Mouse (Mus musculus) intestine, embryonic 14.5 days (tissue): ENCODE measurements at regions not wholly inside any gene's neighbourhood (a gene's known extent, or its start where the extent isn't known, plus 50 kb on each side); places are given as distances from the start of the nearest gene placed in this dataset.

Experiments used
- ATAC-seq: fragments of 200-750 bp; cut with Nextera tagmentation; replicated peaks from 2 replicates; pipeline ENCODE4 v1.8.0; 2017; ENCODE audit warnings: low read depth, moderate number of reproducible peaks, moderate TSS enrichment, moderate library complexity; ENCODE audit not compliant: low FRiP score, low TSS enrichment
- DNase-seq: peaks from one replicate; pipeline ENCODE4 v3.0.0-alpha.2; 2018; ENCODE audit warnings: low spot score
- H3K27ac ChIP-seq: fragments of 300-500 bp; sonication (generic); 2 replicates; pipeline ENCODE4 v1.5.1; 2014; ENCODE audit warnings: low read depth, mild to moderate bottlenecking, control low read depth
- H3K27me3 ChIP-seq: fragments of 300-500 bp; sonication (generic); replicated peaks from 2 replicates; pipeline ENCODE4 v1.6.1; 2014; ENCODE audit warnings: low read length, control low read depth; ENCODE audit not compliant: control insufficient read depth, insufficient read depth
- H3K36me3 ChIP-seq: fragments of 300-500 bp; sonication (generic); 2 replicates; pipeline ENCODE4 v1.6.1; 2014; ENCODE audit warnings: low read length, control low read depth; ENCODE audit not compliant: control insufficient read depth, insufficient read depth
- H3K4me1 ChIP-seq: fragments of 300-500 bp; sonication (generic); replicated peaks from 2 replicates; pipeline ENCODE4 v1.6.1; 2014; ENCODE audit warnings: low read length, control low read depth, mixed read lengths; ENCODE audit not compliant: control insufficient read depth, insufficient read depth
- H3K4me2 ChIP-seq: fragments of 300-500 bp; sonication (generic); 2 replicates; pipeline ENCODE4 v1.6.1; 2014; ENCODE audit warnings: low read length
- H3K4me3 ChIP-seq: fragments of 300-500 bp; sonication (generic); 2 replicates; pipeline ENCODE4 v1.5.1; 2014; ENCODE audit warnings: low read depth, low read length, control low read depth, mixed read lengths
- H3K9ac ChIP-seq: fragments of 300-500 bp; sonication (generic); 2 replicates; pipeline ENCODE4 v1.6.1; 2014; ENCODE audit warnings: mild to moderate bottlenecking, low read length
- H3K9me3 ChIP-seq: fragments of 300-500 bp; sonication (generic); 2 replicates; pipeline ENCODE4 v1.6.1; 2016; ENCODE audit warnings: low read length, control low read depth; ENCODE audit not compliant: control insufficient read depth
- WGBS: fragments of 180-500 bp; shearing (Covaris S2); extraction: QIAGEN DNeasy Blood & Tissue Kit; methylation state at CpG from one replicate; pipeline ENCODE4 v1.1.7; 2014; 5-methylcytosine and 5-hydroxymethylcytosine counted together

DNA sequence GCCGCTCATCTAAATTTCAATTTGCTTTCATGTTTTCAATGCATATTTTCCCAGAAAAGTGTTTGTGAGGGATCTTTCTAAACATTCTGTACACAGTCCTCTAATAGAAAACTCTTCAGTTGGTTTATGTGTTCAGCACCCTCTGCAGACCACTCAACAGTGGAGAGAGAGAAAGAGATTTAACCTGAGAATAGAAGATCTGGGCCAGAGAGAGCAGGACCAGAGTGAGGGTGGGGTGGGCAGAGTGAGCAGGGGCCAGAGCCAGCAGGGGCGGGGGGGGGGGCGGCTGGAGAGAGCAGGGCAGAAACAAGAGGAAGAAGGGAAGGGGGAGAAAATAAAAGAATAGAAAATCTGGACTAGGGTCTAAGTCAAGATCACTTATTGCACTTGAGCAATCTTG lies 318.7 kb downstream of the Lmo7 start:
- no peak overlapping the region for H3K4me2 ChIP-seq
- H3K9me3 ChIP-seq = no peaks in the 10 kb centered on the region
- no peak overlapping the region for H3K9ac ChIP-seq
- H3K4me1 ChIP-seq = no peaks in the 10 kb centered on the region
- 61% methylated on average over 2 of the region's 3 CpGs for WGBS
- H3K36me3 ChIP-seq = no peaks in the 10 kb centered on the region
- no peak overlapping the region for H3K27ac ChIP-seq
- ATAC-seq (no peak), DNase-seq (no peak)
- no peaks in the 10 kb centered on the region for H3K27me3 ChIP-seq
- H3K4me3 ChIP-seq = no peak overlapping the region

DNA sequence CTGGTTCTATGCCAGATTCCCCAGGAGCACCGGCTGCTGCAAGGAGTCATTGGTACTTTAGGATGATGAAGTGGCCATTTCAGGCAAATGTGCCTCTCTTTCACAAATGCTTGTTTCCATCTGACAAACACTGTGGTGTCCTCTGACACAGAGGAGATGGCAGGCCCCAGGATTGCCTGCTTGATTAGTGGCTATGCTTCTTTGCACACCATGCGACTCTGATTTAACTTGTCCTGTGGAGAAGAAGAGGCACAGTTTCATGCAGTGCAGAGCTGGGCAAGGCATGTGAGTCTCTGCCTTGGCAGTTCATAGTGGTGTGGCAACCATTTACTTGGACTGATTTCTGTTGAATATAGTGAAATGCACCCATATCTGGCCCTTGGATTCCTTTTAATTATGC lies 308.4 kb downstream of the Lmo7 start:
- Histone ChIP-seq H3K4me1 (no peaks in the 10 kb centered on the region), H3K4me2 (no peak overlapping the region), H3K9me3 (no peaks in the 10 kb centered on the region), H3K27ac (no peak overlapping the region), H3K4me3 (no peak overlapping the region), H3K9ac (no peak overlapping the region), H3K36me3 (no peaks in the 10 kb centered on the region), H3K27me3 (no peaks in the 10 kb centered on the region)
- DNase-seq = no peak
- ATAC-seq = no peak
- WGBS = 71% methylated on average over 2 of the region's 2 CpGs

DNA sequence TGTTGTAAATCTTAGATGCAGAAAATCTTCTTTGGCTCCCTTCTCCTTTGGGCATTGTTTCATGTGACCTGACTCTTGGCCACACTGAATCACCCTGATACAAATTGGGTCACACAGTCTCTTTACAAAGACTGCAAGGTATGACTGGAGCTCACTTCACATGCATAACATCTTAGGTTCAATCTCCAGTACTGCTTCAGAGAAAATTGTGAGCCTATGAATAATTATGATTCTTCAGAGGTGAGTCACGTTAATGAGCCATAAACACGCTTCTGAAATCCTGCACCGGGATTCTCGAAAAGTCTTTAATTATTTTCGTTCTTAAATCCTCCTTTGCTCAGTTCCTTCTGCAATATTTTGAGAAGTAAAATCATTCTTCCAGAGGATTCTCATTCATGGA lies 307.7 kb downstream of the Lmo7 start:
- no peak for DNase-seq
- Histone ChIP-seq H3K27ac (no peak overlapping the region), H3K4me2 (no peak overlapping the region), H3K27me3 (no peaks in the 10 kb centered on the region), H3K9ac (no peak overlapping the region), H3K4me1 (no peaks in the 10 kb centered on the region), H3K4me3 (no peak overlapping the region), H3K9me3 (no peaks in the 10 kb centered on the region), H3K36me3 (no peaks in the 10 kb centered on the region)
- ATAC-seq = no peak
- 91% methylated on average over 5 of the region's 5 CpGs for WGBS

DNA sequence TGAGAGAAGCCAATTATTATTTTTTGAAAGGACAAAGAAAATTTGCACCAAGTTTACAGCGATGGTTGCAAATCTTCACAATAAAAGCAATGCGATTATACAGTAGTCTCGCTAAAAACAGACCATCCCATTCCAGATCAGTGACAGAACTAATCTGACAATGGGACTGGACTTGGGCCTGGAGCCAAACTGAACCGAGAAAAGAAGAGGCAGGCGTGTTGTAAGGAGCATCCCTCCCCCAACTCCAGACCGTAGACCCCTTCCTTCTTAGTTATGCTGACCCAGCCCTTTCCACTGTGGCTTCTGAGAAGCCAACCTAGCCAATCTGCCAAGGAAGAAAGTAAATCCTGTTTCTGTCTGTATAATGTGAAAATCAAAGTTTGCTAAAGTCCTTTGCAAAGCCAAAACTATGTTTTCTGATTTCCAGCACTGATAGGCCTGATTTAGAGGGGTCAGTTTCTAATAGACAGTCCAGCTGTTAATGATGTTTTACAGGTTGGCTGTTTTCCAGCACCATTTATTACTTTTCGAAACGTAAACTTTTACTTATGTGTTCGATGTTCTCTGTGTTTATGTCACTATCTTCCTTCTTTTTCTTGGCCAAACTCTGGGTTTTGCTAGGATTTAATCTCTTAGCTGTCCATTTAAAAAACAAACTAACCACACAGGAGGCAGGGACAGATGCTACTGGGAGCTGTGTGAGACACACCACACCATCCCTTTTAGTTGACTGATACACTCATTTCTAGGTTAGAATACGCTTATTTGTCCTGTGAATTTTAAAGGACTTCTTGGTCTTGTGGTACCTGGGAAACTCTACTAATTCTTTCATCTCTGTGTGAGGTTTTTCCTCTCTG lies 301.5 kb downstream of the Lmo7 start:
- DNase-seq (peak; percentile 52), ATAC-seq (no peak)
- H3K9ac ChIP-seq = no peak overlapping the region
- H3K27ac ChIP-seq = peak overlapping the region; percentile 19
- no peaks in the 10 kb centered on the region for H3K27me3 ChIP-seq
- H3K9me3 ChIP-seq = no peaks in the 10 kb centered on the region
- WGBS = 36% methylated on average over 10 of the region's 10 CpGs
- H3K4me2 ChIP-seq = no peak overlapping the region
- no peaks in the 10 kb centered on the region for H3K4me1 ChIP-seq
- H3K4me3 ChIP-seq = no peak overlapping the region
- no peaks in the 10 kb centered on the region for H3K36me3 ChIP-seq

DNA sequence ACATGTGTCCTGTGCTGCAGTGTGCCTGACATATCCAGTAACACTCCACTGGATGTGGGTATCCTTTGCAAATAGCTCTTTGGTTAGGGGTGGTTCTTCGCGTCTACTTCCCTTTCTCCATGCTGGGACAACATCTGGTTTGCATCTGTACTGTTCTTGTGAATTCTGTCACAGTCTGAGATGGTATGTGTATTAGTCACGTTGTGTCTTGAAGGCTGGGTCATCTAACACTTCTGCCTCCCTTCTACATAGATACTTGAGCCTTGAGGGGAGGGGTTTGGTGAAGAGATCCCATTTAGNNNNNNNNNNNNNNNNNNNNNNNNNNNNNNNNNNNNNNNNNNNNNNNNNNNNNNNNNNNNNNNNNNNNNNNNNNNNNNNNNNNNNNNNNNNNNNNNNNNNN lies 294.9 kb downstream of the Lmo7 start:
- 66% methylated on average over 3 of the region's 3 CpGs for WGBS
- H3K36me3 ChIP-seq = no peaks in the 10 kb centered on the region
- no peak overlapping the region for H3K4me2 ChIP-seq
- ATAC-seq (no peak), DNase-seq (no peak)
- H3K27me3 ChIP-seq = no peaks in the 10 kb centered on the region
- no peaks in the 10 kb centered on the region for H3K9me3 ChIP-seq
- H3K27ac ChIP-seq = no peak overlapping the region
- no peaks in the 10 kb centered on the region for H3K4me1 ChIP-seq
- H3K9ac ChIP-seq = no peak overlapping the region
- no peak overlapping the region for H3K4me3 ChIP-seq

DNA sequence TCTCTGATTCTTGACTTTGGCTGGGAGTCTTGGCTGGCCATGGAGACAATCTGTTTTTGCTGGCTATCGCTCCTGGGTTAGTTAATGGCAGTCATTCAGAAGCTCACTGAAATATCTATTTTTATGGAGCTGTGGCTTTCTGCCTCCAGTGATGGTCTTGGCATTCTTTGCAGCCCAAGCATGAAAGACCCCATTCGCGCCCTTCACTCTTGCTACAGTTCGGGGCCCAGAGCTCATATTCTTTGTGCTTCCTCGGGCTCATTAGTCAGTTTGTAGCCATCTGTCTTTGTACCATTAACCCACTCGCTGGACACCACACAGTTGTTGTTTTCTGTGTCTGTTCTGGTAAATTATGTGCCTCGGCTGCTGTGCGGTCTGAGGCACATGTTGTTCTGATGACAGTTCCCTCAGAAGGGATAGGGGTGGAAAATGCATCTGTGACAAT lies 290.4 kb downstream of the Lmo7 start:
- DNase-seq = no peak
- H3K27me3 ChIP-seq = no peaks in the 10 kb centered on the region
- no peak overlapping the region for H3K9ac ChIP-seq
- H3K27ac ChIP-seq = no peak overlapping the region
- 68% methylated on average over 8 of the region's 8 CpGs for WGBS
- H3K4me2 ChIP-seq = no peak overlapping the region
- H3K9me3 ChIP-seq = no peaks in the 10 kb centered on the region
- no peaks in the 10 kb centered on the region for H3K36me3 ChIP-seq
- H3K4me3 ChIP-seq = no peak overlapping the region
- H3K4me1 ChIP-seq = no peaks in the 10 kb centered on the region
- no peak for ATAC-seq

DNA sequence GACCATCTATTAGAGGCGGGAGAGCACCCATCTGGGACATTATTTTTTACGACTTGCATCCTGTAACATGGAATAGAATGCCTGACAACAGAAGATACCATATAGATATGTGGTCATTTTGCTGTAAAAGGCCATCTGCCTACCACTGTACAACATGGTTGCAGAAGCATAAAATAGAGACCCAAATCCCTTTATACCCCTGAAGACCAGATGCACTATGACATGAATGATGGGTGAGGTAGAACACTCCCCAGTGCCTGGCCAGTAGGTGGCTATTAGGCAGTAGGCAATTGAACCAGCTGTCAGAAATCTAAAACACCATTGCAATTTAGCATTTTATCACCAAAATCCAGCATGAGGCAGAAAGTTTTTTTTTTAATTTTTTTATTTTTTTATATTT lies 289.6 kb downstream of the Lmo7 start:
- Histone ChIP-seq H3K36me3 (no peaks in the 10 kb centered on the region), H3K9me3 (no peaks in the 10 kb centered on the region), H3K9ac (no peak overlapping the region), H3K4me2 (no peak overlapping the region), H3K4me1 (no peaks in the 10 kb centered on the region), H3K4me3 (no peak overlapping the region), H3K27ac (no peak overlapping the region), H3K27me3 (no peaks in the 10 kb centered on the region)
- ATAC-seq (no peak), DNase-seq (no peak)
- WGBS = 85% methylated on average over 2 of the region's 2 CpGs

DNA sequence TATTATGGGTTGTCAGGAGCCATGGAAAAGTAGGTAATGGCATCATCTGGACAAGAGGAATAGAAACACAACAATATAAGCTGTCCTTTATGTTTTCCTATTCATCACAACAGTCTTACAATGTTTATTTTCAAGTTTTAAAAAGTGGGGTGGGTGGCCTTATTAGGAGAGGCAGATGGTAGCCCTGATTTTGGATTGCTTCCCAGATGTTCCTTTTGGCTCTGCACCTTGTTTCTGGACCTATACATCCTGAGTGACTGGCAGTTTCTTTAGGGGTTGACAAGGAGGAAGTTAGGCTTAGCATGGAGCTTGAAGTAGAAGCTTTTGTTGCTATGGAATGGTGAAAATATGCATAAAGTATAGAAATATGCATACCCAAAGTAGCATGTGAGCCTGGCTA lies 286.8 kb downstream of the Lmo7 start:
- no peak overlapping the region for H3K4me2 ChIP-seq
- no peaks in the 10 kb centered on the region for H3K4me1 ChIP-seq
- ATAC-seq = no peak
- no peaks in the 10 kb centered on the region for H3K36me3 ChIP-seq
- H3K4me3 ChIP-seq = no peak overlapping the region
- H3K9me3 ChIP-seq = no peaks in the 10 kb centered on the region
- no peak overlapping the region for H3K9ac ChIP-seq
- no peaks in the 10 kb centered on the region for H3K27me3 ChIP-seq
- no peak for DNase-seq
- no peak overlapping the region for H3K27ac ChIP-seq

DNA sequence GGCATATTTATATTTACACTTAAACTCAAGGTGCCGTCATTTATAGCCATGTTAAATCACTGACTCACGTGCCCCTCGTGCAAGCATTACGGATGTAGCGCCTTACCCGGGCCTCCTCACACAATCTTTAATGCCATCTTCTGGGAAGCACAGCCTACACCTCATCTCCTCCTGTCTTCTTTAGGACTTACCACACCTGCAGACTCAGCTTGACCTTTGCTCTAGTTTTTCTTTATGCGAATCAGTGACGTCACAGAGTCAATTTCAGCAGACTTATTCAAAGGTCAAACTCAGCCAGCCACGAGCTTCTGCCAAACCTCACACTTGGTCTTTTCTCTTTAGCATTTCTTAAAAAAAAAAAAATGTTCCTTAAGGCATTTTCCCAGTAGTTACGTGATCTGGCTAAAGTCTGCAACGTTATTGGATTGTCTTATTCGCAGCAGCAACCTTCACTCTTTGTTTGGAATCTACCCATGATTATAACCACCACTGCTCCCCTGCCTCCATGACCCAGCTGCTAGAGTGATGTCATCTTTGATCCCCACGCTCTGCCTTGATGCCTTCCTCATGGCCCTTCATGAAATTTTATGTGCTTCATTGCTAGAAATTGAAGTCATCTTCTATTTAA lies 285.3 kb downstream of the Lmo7 start:
- Histone ChIP-seq H3K9ac (no peak overlapping the region), H3K4me2 (no peak overlapping the region), H3K4me3 (no peak overlapping the region), H3K27ac (no peak overlapping the region), H3K27me3 (no peaks in the 10 kb centered on the region), H3K9me3 (no peaks in the 10 kb centered on the region), H3K4me1 (no peaks in the 10 kb centered on the region), H3K36me3 (no peaks in the 10 kb centered on the region)
- WGBS = 64% methylated on average over 13 of the region's 13 CpGs
- DNase-seq = no peak
- 0 out of 2 replicates have a peak, but pooled peaks have one; percentile 70 for ATAC-seq
